Mouse (Mus musculus) Muller cell, postnatal 12 days (primary cell): Measurements from ENCODE around the gene Resf1.
A peak's percentile ranks its signal among the peaks of the same experiment; 100 is the strongest.
"Not testable (repeated sequence)": the region's sequence is repeated elsewhere in the genome, so short reads cannot be mapped to it uniquely, and the experiment has no call there.

Experiments
- DNase-seq: peaks from one replicate; pipeline ENCODE4 v3.0.0-alpha.2; 2015; ENCODE audit errors: inconsistent ontology term

The Resf1 gene

GRCm38 (mm10) chr6:149344372-149344771 lies 35.2 kb downstream of the Resf1 start:
- no peak for DNase-seq

GRCm38 (mm10) chr6:149348211-149348610 lies 39.0 kb downstream of the Resf1 start:
- not testable (repeated sequence) for DNase-seq

GRCm38 (mm10) chr6:149354826-149355495 lies 45.7 kb downstream of the Resf1 start:
- DNase-seq = no peak

GRCm38 (mm10) chr6:149355799-149356198 lies 46.6 kb downstream of the Resf1 start:
- DNase-seq = not testable (repeated sequence)

- DNase-seq = no peak
Measured at GRCm38 (mm10) chr6:149357155-149357554, 47.9 kb downstream of the Resf1 start.

- not testable (repeated sequence) for DNase-seq
Measured at GRCm38 (mm10) chr6:149362533-149362932, 53.3 kb downstream of the Resf1 start.

- DNase-seq = not testable (repeated sequence)
Measured at GRCm38 (mm10) chr6:149365975-149366374, 56.8 kb downstream of the Resf1 start.

GRCm38 (mm10) chr6:149366403-149366802 lies 57.2 kb downstream of the Resf1 start:
- DNase-seq = no peak

GRCm38 (mm10) chr6:149374986-149375457 lies 65.8 kb downstream of the Resf1 start:
- peak; percentile 68 for DNase-seq

GRCm38 (mm10) chr6:149383531-149383930 lies 74.3 kb downstream of the Resf1 start:
- DNase-seq = no peak
